Mouse (Mus musculus) left cerebral cortex, postnatal 14 days (tissue): ENCODE results near the gene Shroom2. TPM values are rescaled to one million over a fixed set of nuclear protein-coding genes. Genes with fewer than 3 reads are reported as not detected.
A peak's percentile ranks its signal among the peaks of the same experiment; 100 is the strongest.
"Not testable (repeated sequence)": the region's sequence is repeated elsewhere in the genome, so short reads cannot be mapped to it uniquely, and the experiment has no call there.

Experiments
- DNase-seq, 2 experiments: peaks; one replicate each; pipeline ENCODE4 v3.0.0; 2021 to 2022; ENCODE audit warnings: low spot score in 2 of 2, mixed read lengths in 1 of 2
- intact Hi-C: fragments of 180-260 bp; cut with DNase I; formaldehyde crosslinking; loops from one replicate; pipeline ENCODE4 v1.15.1; 2025
- long read RNA-seq, 2 experiments: library from polyadenylated mRNA; stranded (forward); transcript quantifications; one replicate each; pipeline ENCODE4 v2.0.0; 2021
- total RNA-seq, 2 experiments: library from RNA; stranded (reverse); gene quantifications; 2 replicates each; pipeline ENCODE4 v1.2.3; 2021

Shroom2 gene
- total RNA-seq, result 100 to 1,000 TPM; 137 to 144 TPM
- long read RNA-seq, experiment 1, partial matches to known transcripts, result 16 of 122 reads
- long read RNA-seq, experiment 1, other reads (novel, unspliced or antisense), result 106 of 122 reads
- long read RNA-seq, experiment 2, full-length matches to known transcripts, result 1 of 101 reads
- long read RNA-seq, experiment 2, partial matches to known transcripts, result 16 of 101 reads
- long read RNA-seq, experiment 2, other reads (novel, unspliced or antisense), result 84 of 101 reads

DNA sequence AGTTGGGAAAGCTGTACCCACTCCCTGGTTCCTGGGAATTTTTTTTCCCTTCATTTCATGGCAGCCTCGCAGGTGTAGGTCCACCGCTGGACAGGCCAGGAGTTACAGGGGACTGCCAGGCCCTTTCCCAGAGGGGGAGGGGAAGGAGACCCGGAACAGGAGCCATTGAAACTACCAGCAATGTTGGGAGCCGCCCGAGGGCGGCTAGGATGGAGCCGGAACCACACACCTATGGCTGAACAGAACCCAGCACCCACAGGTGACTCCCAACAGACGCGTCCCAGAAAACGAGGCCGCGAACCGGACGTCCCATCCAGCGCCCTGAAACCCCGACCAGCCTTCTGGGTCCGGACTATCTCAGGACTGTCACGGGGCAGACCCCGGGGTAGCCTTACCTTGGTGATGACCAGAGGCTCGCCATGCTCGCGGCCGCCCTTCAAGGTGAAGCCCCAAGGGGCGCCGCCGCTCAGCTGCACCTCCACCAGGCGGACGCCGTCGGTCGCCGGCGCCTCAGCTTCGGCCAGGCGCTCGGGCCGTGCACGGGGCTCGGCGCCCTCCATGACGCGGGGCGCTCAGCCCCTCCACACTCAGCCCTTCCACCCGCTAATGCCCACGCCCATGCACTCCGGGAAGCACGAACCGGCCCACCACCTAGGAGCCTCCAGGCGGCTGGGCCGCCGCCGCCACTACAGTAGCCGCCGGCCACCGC, at the start of gene Shroom2:
Shroom2 (minus strand) TSS at position 575 of the 709 bp plus-strand sequence.
- no peak for DNase-seq
- intact Hi-C loops, result no loop called here

DNA sequence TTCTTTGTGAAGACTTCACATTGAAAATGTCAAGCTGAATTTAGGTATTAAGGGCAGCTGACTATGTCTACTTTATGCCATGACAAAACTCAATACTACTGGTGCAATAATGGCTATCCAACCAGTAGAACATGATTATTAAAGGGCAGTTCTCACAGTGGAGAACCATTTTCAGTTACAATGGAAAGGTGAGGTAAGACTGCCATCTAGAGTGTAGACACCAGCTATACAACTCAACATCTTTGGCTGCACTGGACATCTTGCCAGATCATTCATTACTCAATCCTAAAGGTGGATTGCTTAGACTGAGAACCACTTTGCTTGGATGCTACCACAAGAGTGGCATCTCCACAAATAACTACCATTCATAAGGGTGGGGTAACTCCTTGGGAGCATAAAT, 49.7 kb upstream of the Shroom2 start:
- no peak for DNase-seq
- intact Hi-C loops, result loop anchor here (5.0 to 10.0 kb wide), 2 partner anchors 112 to 204 kb away; no protein-coding TSS in a partner anchor

DNA sequence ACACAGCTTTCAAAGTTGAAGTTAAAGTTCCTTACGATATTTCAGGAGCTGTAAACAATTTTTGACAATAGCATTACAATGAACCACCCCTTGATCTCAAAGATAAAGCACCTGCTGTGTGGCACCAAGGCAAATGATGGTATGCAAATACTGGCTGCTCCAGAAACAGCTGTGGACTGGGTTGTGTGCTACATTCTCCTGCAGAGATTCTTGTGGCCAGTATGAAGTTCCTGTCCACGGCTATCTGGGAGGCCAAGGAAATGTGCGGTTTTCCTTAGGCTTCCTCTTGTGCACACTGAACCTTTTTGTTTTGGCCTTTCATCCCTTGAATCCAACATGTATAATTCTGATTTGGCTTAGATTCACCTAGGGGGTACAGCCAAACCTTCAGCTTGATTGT, 44.1 kb upstream of the Shroom2 start:
- intact Hi-C loops, result loop anchor here (10.0 kb wide), 1 partner anchor 199 kb away; no protein-coding TSS in a partner anchor
- no peak for DNase-seq

DNA sequence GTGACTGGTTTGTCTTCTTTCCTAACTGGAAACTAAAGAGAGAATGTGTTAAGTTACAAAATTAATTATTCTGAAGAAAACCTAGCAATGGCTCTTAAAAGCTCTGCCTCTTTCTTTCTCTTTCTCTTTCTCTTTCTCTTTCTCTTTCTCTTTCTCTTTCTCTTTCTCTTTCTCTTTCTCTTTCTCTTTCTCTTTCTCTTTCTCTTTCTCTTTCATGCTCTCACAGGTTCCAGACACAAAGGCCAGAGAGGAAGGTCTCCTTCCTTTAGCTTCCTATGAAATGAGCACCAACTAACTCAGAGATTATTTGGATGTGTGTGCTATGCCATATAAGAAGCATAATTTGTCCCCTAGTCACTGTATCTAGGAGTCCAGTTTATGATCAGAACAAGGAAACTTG, 36.1 kb upstream of the Shroom2 start:
- intact Hi-C loops, result no loop called here
- DNase-seq, result no peak

DNA sequence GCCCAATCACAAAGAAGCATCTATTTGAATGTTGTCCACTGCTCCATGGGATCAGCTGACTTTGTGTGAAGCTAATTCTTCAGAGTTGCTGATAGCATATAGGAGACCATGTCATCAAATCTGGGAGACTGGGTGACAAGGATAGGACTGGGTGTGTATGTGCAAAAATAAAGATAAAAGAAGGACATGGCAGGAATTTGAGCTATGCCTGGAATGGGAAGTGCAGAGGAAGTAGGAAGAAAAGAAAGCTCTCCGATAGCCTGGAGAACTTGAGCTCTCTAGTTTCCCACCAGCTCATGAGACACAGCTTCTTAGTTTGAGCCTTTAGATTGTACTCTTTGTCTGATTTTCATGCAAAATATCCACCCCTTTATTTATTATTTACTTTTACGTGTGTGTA, 19.3 kb upstream of the Shroom2 start:
- intact Hi-C loops, result no loop called here
- DNase-seq, result no peak

- intact Hi-C loops, result no loop called here
- no peak for DNase-seq
These were observed 18.9 kb upstream of the Shroom2 start for GRCm38 (mm10) chrX:152788129-152788528.

DNA sequence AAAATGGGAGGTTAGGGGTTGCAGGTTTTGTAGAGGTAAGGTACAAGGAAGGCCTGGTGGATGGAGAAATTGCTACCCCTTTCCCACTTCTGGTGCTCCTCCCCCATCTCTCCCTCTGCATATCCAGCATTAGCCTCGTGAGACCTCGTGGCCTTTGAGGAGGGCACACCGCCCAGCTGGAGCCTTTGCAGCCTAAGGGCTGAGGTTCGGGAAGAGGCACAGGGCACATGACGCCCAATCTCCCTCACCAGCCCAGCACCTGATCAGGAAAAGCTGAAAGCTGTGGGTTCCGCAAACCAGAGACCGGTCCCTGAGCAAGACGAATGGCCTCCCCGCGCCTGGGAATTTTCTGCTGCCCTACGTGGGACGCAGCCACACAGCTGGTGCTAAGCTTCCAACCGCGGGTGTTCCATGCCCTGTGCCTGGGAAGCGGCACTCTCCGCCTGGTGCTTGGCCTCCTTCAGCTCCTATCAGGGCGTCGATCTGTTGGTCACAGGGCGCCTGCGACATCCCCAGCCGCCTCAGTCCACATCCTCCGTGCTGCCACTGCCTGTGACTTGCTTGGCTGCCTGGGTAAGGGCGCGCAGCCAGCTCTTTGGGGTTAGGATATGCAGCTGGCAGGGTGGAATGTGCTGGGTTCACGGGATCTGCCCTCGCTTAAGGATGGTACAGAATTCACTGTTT, 12.6 kb upstream of the Shroom2 start, which contains the start of gene Gpr143:
Gpr143 (plus strand) TSS at position 202 of the 684 bp plus-strand sequence.
- peak; percentile 3 for DNase-seq
- intact Hi-C loops, result no loop called here

DNA sequence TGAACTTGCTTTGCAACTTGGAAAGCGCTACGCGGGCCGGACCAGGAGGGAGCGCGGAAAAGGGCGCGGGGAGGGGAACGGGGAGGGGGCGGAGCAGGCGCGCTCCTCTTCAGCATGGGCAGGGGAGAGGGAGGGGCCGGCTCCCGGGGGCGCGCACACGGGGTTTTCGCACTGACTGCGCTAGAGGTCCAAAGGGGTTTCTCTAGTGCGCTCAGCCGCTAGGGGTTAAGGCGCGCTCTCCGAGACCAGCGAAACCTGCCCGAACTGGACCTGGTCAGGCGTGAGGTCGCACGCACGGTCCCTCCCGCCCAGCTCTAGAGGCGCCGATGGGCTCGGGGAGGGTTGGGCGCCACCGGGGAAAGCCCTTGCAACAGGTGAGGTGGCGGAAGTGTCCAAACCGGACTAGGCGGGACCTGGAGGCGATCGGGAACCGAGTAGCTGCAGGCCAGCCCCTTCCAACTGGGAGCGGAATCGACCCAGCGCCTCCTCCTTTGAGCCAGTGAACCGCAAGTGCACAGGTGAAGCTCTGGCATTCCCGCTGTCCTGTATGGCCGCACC, 414 bp upstream of the Shroom2 start:
- peak in 1 of 2 experiments; percentile 6 for DNase-seq
- intact Hi-C loops, result no loop called here

- intact Hi-C loops, result no loop called here
- no peak for DNase-seq
These were observed 5.1 kb downstream of the Shroom2 start for GRCm38 (mm10) chrX:152764171-152764570.

- no peak for DNase-seq
- intact Hi-C loops, result no loop called here
These were observed 6.4 kb downstream of the Shroom2 start for GRCm38 (mm10) chrX:152762855-152763254.

DNA sequence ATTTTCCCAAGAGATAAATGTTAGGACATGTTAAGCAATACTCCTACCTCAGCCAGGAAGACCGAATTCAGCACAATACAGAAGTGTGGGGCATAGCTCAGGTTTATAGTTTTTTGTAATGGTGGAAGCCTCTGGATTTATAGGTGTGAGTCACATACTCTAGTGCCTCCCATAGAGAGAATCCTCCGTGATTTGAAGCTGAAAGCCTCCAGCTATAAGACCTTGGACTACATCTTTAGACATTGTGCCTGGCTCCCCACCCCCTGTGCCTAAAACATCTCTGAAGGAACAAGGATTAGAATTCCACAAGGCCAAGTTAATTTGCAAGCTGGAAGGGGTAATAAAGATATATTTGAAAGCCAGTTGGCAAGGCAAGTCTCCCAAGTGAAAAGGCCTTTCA, 6.8 kb downstream of the Shroom2 start:
- intact Hi-C loops, result no loop called here
- no peak for DNase-seq

DNA sequence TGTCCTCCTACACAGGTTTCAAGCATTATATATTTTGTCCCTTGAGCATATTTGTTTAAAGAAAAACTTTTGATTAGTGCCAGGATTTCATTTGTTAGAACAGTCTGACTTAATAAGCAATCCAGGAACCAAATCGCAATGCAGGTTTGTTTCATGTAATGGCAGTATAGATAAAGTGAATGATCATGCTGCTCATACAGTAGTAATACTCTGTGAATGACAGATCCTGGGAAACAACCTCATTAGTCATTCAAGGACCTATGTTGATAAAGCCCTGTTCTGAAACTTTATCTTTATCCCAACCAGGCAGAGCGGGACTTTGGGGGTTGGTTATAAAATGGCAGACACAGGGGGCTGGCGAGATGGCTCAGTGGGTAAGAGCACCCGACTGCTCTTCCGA, 13.0 kb downstream of the Shroom2 start:
- intact Hi-C loops, result no loop called here
- no peak for DNase-seq

GRCm38 (mm10) chrX:152755819-152756218, 13.4 kb downstream of the Shroom2 start:
- no peak for DNase-seq
- intact Hi-C loops, result no loop called here

DNA sequence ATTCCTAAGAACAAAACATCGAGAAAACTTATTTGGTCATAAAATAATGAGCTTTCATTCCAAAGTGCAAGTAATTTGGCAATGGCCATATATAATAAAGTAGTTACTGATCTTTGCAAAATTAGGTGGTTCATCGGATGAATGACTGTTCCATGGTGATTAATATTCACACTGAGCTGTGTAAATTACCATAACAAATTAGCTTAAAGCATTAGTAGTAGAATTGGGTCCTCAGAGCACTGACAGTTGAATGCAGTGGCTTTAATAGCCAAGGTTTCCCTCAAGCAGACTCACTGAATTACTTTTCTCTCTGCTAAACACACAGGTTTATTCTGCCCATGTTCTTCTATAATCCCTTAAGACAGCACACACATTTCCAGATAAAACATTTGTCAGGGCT, 23.3 kb downstream of the Shroom2 start:
- intact Hi-C loops, result no loop called here
- no peak for DNase-seq

DNA sequence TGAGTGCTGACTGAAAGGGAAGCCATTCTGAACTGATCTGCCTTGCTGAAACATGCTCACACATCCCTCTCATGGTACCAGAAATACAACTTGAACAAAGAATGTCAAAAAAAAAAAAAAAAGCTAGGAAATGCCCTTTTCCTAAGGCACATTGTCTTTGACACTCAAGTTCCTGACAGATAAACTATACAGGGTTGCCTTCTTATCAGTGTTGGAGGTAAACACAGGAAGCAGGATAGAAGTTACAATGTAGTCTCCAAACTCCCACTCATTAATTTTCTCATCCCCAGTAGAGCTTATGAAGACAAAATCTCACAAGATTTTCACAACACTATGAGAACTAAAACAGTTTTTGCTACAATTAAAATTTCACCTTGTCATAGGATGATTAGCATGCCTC, 25.6 kb downstream of the Shroom2 start:
- intact Hi-C loops, result no loop called here
- DNase-seq, result no peak

DNA sequence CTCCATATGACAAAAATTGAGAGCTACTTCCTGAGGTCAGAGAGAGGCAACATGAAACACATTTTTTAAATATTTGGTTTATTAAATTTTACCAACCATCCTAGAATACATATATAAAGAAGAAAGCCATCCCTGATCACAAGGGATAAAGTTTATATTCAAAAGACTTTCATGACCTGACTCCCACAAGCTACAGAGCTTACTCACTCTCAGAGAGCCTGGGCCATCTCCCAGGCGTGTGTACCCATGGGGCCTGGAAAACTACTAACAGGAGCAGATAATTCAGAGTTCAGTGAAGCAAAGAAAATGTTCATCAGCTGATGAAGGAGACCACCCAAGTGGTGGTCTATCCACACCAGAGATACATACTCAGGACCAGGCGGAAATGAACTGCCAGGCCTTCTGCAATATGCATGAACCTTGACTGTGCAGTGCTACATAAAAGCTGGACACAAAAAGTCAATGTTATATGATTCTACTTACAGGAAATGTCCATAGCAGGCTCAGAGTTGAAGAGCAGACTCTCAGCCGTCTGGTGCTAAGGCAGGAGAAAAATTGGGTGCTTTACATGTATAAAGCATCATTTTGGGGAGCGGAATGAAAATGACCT, 30.4 kb downstream of the Shroom2 start:
- DNase-seq, result no peak
- intact Hi-C loops, result no loop called here

DNA sequence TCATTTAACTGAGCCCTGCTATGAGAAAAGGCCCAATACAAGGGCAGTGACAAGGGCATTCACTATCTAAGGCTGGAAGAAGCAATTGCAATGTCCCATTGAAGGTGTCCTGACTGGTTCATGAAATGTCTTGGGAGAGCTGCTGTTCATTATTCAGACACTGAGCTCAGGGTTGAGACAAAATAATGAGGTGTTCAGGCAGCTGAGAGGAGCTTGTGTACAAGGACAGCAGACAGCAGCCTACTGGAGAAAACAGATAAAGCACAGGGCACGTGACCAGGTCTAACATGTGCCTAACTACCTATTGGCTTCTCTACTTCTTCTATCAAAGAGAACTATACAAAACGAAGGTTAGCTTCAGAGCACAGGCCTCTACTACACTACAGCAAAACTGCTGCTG, 31.1 kb downstream of the Shroom2 start:
- intact Hi-C loops, result no loop called here
- no peak for DNase-seq

DNA sequence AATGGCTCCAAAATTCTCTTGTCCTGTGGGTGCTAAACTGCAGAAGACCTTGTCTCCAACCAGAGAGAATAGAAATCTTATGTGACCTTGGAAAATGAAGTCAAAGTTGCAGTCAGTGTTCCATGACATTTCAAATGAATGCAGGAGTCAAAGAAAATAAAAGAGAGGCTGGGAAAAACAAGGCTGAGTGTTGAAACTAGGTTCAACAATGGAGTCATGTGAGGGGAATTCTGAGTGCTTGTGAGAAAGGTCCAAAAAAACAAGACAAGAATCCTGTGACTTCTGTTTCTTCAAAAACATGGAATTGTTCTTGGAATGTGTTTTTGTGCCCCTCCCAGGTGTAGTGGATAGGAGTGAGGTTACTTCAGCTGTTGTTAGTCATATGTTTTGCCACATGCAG, 34.0 kb downstream of the Shroom2 start:
- intact Hi-C loops, result no loop called here
- DNase-seq, result no peak

DNA sequence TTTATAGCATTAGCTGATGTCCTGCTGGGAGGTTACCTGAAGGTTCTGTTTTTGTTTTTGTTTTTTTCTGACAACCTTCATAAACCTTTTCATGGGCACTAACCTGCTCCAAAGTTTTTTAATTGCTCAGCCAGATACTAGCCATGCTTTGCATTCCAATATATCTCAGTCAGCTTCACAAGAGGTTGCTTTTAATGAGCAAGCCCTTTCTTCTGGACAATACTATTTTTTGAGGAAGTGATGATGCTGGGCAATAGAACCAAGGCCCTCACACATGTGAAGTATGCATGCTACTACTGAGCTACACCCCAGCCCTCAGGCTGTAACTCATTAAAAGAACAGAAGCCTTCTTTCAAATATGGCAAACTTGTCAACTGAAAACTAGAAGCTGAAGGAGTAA, 52.6 kb downstream of the Shroom2 start:
- intact Hi-C loops, result no loop called here
- no peak for DNase-seq

- peak in 1 of 2 experiments; percentile 2 for DNase-seq
- intact Hi-C loops, result not testable (repeated sequence)
These were observed 58.5 kb downstream of the Shroom2 start for GRCm38 (mm10) chrX:152710715-152711114.
